Mouse (Mus musculus): Measurements from ENCODE around the gene Tinagl1. TPM values are rescaled to one million over a fixed set of nuclear protein-coding genes. Genes with fewer than 3 reads are reported as not detected.

Gene Tinagl1
- total RNA-seq (2015) (1.5 and 3.1 TPM in 2 replicates), total RNA-seq (2017) (1.6 and 2.3 TPM in 2 replicates)

DNA sequence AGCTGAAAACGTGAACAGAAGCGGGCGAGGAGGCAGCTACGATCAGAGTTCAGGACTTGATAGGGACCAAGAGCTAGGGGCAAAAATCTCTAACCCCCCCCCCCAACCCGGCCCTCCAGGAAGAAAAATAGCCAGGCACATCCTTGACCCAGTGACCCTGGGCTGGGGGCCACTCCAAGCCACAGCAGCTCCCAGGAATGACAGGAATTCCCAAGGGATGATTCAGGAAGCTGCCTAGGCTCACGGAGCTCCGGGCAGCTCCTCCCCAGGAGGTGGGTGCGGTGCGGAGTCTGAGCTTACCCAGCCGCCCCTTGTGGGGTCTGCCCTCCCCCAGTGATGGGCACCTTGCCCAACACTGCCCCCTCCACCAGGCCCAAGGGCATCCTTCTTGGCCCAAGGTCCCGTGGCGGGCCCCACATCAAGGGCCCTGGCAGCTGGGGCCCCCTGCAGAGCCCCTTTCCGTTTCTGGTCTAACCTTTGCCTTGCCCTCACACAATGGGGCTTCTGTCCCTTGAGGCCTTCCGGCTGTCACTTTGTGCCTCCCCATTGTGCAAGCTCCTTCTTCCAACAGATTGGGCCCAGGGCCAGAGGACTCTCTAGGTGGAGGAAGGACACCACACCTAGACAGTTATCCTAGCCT, at the start of gene Tinagl1:
Gene Tinagl1 (minus strand): TSS at position 51 of the 640 bp plus-strand sequence.
- peak; percentile 42 for ATAC-seq (replicated peaks; ENCODE audit: poor library complexity)

DNA sequence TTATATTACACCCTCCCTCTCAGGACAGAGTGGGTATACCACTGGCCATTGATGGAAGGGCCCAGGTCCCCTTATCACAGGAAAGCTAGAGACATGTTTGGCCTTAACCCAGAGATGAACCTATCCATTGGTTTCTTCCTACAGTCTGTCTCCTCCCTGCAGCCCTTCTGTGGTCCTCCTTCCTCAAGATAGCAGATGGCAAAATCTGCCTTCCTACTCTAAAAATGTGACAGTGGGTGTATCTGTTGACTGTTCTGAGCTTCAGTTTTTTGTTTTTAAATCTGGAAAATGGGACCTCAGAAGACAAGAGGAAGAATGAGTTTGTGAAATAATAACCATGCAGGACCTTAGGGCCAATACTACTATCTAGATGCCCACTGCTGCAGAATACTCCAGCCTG, 49.1 kb upstream of the Tinagl1 start:
- no peak for ATAC-seq (replicated peaks; ENCODE audit: poor library complexity)

DNA sequence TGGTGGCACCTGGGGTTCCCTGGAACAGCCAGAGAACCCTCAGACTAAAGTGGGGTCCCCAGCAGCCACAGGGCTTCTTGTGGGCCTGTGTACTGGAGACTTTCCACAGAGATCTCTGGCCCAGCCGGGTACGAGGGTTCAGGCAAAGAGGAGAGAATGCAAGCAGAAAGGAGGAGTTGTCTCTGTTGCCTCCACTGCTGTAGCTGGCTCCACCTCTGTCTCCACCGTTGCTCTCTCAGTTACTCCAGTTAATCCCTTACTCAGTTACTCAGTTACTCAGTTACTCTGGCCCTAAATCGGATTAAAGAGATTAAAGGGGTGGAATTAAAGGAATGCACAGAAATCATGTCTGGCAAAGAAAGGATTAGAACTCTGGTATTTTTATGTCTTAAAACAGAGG, 47.3 kb upstream of the Tinagl1 start, which contains the start of gene Gm853:
Gene Gm853 (minus strand): TSS at position 223 of the 400 bp plus-strand sequence.
- ATAC-seq (replicated peaks; ENCODE audit: poor library complexity): no peak

DNA sequence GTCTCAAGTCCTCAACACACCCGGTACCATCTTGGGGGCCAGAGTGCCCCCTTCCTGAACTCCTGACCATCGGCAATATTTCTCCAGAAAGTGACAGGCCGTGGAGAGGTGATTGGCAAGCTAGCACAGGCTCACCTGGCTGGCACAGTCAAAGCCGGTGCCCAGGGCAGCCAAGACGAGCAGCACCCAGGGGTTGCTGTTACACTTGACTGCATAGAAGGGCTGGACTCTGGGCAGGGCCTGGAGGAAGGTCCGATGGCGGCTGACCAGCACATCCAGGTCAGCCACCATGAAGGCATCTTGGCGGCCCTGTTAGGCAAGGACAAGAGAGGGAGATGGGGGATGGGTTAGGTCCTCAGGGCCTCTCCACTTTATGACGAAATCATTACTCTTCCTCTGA, 45.3 kb upstream of the Tinagl1 start:
- ATAC-seq (replicated peaks; ENCODE audit: poor library complexity): no peak

- ATAC-seq (replicated peaks; ENCODE audit: poor library complexity): no peak
These were observed 40.5 kb upstream of the Tinagl1 start for GRCm38 (mm10) chr4:130215392-130215791.

GRCm38 (mm10) chr4:130213857-130214256, 38.9 kb upstream of the Tinagl1 start:
- ATAC-seq (replicated peaks; ENCODE audit: poor library complexity): peak; percentile 78

DNA sequence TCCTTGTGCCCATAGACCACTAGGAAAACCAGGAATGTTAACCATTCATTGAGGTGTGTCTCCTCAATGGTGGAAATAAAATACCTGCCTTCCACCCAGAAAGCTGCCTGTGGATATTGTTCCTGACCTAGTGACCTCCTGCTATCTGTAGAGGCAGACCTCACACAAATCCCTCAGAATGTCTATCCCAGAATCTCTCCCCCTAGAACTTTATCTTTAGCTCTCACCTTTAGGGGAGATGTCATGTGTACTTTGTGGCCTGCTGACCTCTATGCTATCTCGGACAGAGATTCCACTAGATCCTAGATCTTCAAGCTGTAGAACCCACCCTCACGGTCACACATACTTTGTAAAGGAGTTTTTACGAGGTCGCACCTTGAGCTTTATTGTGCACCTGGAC, 38.3 kb upstream of the Tinagl1 start:
- ATAC-seq (replicated peaks; ENCODE audit: poor library complexity): no peak

GRCm38 (mm10) chr4:130212421-130212820, 37.5 kb upstream of the Tinagl1 start:
- no peak for ATAC-seq (replicated peaks; ENCODE audit: poor library complexity)

- peak; percentile 58 for ATAC-seq (replicated peaks; ENCODE audit: poor library complexity)
These were observed 36.9 kb upstream of the Tinagl1 start for GRCm38 (mm10) chr4:130211870-130212269.

- peak; percentile 98 for ATAC-seq (replicated peaks; ENCODE audit: poor library complexity)
These were observed 24.1 kb upstream of the Tinagl1 start for GRCm38 (mm10) chr4:130198694-130199670.

DNA sequence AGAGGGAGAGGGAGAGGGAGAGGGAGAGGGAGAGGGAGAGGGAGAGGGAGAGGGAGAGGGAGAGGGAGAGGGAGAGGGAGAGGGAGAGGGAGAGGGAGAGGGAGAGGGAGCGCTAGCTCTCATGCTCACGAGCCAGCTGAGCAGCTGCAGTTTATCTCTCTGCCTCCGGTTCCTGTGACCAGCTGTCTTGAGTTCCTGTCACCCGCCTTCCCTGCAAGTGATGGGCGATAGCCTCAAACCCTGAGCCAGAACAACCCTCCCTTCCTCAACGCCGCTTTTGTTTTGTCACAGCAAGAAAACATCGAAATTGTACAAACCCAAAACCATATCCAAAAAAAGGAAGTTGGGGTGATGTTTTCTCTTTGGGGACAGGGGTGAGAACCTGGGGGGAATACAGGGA, 21.6 kb upstream of the Tinagl1 start:
- no peak for ATAC-seq (replicated peaks; ENCODE audit: poor library complexity)

- no peak for ATAC-seq (replicated peaks; ENCODE audit: poor library complexity)
These were observed 21.0 kb upstream of the Tinagl1 start for GRCm38 (mm10) chr4:130195924-130196323.

- ATAC-seq (replicated peaks; ENCODE audit: poor library complexity): no peak
These were observed 17.3 kb upstream of the Tinagl1 start for GRCm38 (mm10) chr4:130192266-130192665.

DNA sequence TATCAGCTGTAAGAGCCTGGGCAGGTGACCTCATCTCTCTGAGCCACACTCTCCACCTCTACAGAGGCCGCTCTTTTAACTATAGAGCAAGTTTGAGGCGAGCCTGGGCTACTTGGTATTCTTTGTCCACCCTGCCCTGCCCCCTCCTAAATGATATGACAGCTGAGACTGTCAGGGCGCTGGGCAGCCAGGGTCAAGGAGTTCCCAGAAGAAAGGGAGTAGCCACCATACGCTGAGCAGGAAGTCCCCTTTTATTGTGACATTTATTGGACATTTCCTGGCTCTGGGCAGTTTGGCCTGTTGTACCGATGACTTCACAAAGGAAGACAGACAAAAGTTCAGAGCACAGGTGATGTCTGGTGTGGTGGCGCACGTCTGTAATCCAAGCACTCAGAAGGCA, 14.7 kb upstream of the Tinagl1 start:
- ATAC-seq (replicated peaks; ENCODE audit: poor library complexity): no peak

GRCm38 (mm10) chr4:130188806-130189297, 13.9 kb upstream of the Tinagl1 start:
- peak; percentile 100 for ATAC-seq (replicated peaks; ENCODE audit: poor library complexity)

DNA sequence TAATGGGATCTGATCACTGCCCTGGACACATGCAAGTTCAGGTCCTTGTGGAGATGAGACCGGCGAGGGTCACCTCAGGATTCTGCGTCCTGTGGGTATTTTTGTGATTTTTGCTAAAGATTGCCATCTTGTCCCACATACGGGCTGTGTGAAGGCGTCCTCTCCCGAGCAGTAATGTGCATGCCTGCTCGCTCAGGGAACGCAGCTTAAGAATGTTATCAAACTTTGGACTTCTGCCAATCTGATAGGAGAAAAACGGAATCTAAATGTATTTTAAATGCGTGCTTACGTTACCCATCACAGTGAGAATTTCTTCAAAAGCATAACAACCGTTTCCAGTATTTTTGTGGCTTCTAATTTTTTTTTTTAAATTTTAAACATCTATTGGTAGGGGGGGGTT, 12.0 kb upstream of the Tinagl1 start:
- no peak for ATAC-seq (replicated peaks; ENCODE audit: poor library complexity)

DNA sequence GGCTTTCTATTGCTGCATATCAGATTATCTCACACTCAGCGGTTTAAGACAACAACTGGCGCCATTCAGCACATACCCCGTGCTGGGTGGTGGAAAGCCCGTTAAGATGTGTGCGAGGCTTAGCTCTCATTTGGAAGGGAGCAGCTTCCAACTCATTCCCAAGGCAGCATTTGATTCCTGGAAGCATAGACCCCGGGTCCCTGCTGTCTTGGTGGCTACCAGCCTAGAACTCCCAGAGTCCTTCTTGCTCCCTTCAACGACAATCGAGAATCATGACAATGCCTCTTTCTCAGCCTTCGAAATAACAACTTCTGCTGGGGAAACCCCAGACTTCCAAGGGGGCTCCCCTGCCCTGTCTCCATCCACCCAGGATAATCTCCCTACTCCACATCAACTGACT, 11.5 kb upstream of the Tinagl1 start:
- ATAC-seq (replicated peaks; ENCODE audit: poor library complexity): no peak

DNA sequence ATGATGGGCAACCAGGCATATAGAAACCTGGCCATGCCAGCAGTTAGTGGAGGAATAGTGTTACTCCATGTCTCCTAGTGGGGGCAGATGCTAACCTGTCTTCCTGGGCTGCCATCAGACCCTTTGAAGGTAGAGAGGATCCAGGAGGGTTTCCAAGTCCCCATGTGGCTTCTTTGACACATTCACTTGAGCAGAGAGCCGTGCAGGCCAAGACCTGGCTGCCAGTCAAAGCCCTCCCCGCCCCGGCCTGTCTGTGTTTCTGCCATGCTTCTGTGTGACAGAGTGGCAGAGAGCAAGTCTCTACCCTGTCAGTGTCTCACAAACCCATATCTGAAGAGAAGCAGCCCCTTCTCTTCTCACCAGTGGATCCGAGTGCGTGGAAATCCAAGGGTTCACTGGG, 9.0 kb upstream of the Tinagl1 start:
- no peak for ATAC-seq (replicated peaks; ENCODE audit: poor library complexity)

DNA sequence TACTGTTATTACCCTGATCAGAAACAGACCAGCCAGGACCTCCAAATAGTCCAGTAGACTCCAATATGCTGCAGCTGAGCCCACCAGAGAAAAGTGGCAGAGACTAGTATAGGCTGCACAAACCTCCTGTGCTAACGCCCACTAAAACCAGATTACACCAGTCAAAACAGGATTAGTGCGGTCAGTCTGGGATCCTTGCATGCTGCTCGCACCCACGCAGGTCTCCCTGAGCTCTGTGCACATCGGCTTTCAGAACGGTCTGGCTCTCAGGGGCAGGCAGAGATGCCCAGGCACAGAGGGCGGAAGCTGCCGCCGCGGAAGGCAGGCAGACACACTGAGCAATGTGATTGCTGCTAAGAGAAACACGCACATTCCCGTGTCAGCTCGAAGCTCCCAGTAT, 8.1 kb upstream of the Tinagl1 start:
- ATAC-seq (replicated peaks; ENCODE audit: poor library complexity): no peak

- ATAC-seq (replicated peaks; ENCODE audit: poor library complexity): no peak
These were observed 7.0 kb upstream of the Tinagl1 start for GRCm38 (mm10) chr4:130181886-130182285.

GRCm38 (mm10) chr4:130180909-130181602, 6.1 kb upstream of the Tinagl1 start:
- ATAC-seq (replicated peaks; ENCODE audit: poor library complexity): no peak
